Mouse (Mus musculus) heart, embryonic 14.5 days (tissue): ENCODE measurements around the gene Prmt1. TPM values are rescaled to one million over a fixed set of nuclear protein-coding genes. Genes with fewer than 3 reads are reported as not detected.

Experiments
- ATAC-seq: fragments of 200-750 bp; cut with Nextera tagmentation; 2 replicates; pipeline ENCODE4 v1.8.0; 2017; ENCODE audit warnings: low read depth, moderate TSS enrichment; ENCODE audit not compliant: insufficient number of reproducible peaks, insufficient read depth, low FRiP score
- H3K27ac ChIP-seq, 2 experiments: fragments of 200-500 bp in 1 of 2; fragments of 300-500 bp in 1 of 2; sonication (generic) in 1 of 2; replicated peaks in 1 of 2; 2 replicates each; pipeline ENCODE4 v1.5.1; 2012 to 2014; ENCODE audit warnings: low read depth in 2 of 2, low read length in 2 of 2, control low read depth in 1 of 2, mild to moderate bottlenecking in 1 of 2, mixed read lengths in 1 of 2; ENCODE audit not compliant: control insufficient read depth in 1 of 2, insufficient read depth in 1 of 2
- H3K27me3 ChIP-seq: fragments of 300-500 bp; sonication (generic); 2 replicates; pipeline ENCODE4 v1.6.1; 2014; ENCODE audit warnings: mild to moderate bottlenecking, low read length, control low read depth; ENCODE audit not compliant: control insufficient read depth, insufficient read depth
- H3K36me3 ChIP-seq: fragments of 300-500 bp; sonication (generic); 2 replicates; pipeline ENCODE4 v1.6.1; 2014; ENCODE audit warnings: mild to moderate bottlenecking, control low read depth, low read length, mixed read lengths; ENCODE audit not compliant: control insufficient read depth, insufficient read depth
- H3K4me1 ChIP-seq, 2 experiments: fragments of 200-500 bp in 1 of 2; fragments of 300-500 bp in 1 of 2; sonication (generic) in 1 of 2; 2 replicates each; pipeline ENCODE4 v1.6.1; 2012 to 2014; ENCODE audit warnings: low read length in 2 of 2, control low read depth in 1 of 2, mixed read lengths in 1 of 2; ENCODE audit not compliant: control insufficient read depth in 2 of 2, insufficient read depth in 2 of 2
- H3K4me2 ChIP-seq: fragments of 300-500 bp; sonication (generic); 2 replicates; pipeline ENCODE4 v1.6.1; 2014; ENCODE audit warnings: mild to moderate bottlenecking, low read length
- H3K4me3 ChIP-seq, 2 experiments: fragments of 200-500 bp in 1 of 2; fragments of 300-500 bp in 1 of 2; sonication (generic) in 1 of 2; 2 replicates each; pipeline ENCODE4 v1.5.1; 2012 to 2014; ENCODE audit warnings: low read length in 2 of 2, mild to moderate bottlenecking in 2 of 2, control low read depth in 1 of 2, low read depth in 1 of 2, moderate library complexity in 1 of 2; ENCODE audit not compliant: control insufficient read depth in 1 of 2, insufficient read depth in 1 of 2
- H3K9ac ChIP-seq: fragments of 300-500 bp; sonication (generic); 2 replicates; pipeline ENCODE4 v1.6.1; 2014; ENCODE audit warnings: mild to moderate bottlenecking, low read length
- H3K9me3 ChIP-seq: fragments of 300-500 bp; sonication (generic); 2 replicates; pipeline ENCODE4 v1.6.1; 2016; ENCODE audit warnings: low read length, control low read depth; ENCODE audit not compliant: control insufficient read depth
- WGBS: fragments of 180-500 bp; shearing (Covaris S2); extraction: QIAGEN DNeasy Blood & Tissue Kit; methylation state at CpG from one replicate; pipeline ENCODE4 v1.1.7; 2014; 5-methylcytosine and 5-hydroxymethylcytosine counted together
- microRNA-seq: library from miRNA; unstranded; fragments of <30 nt; microRNA quantifications from one replicate; pipeline ENCODE4, GENCODE M21; 2016
- polyA plus RNA-seq: library from polyadenylated mRNA; unstranded; fragments of >200 nt; fragmentation: Nextera tagmentation; extraction: Ambion mirVana; gene quantifications from 2 replicates; pipeline ENCODE4 v1.2.1, GENCODE M21; 2014

The Prmt1 gene
- polyA plus RNA-seq, 1 experiment from 2014 or later = 134 TPM

GRCm38 (mm10) chr7:44942904-44943303 is 43.5 kb downstream of the Prmt1 start, which contains the start of gene Tsks:
Gene Tsks, plus strand, starts transcription at chr7:44943204.
- Histone ChIP-seq H3K4me2 (no peak within 1 kb of the TSS), H3K9me3 (peaks cover 1% of the 10 kb centered on the region; the same call in 1 of the 2 replicates), H3K9ac (no peak within 1 kb of the TSS), H3K4me1 (no peaks in the 10 kb centered on the region), H3K27me3 (no peaks in the 10 kb centered on the region), H3K4me3 (no peak within 1 kb of the TSS), H3K36me3 (no peaks in the 10 kb centered on the region), H3K27ac (no peak within 1 kb of the TSS)
- ATAC-seq = no peak
- WGBS = 69% methylated on average over 7 of the region's 7 CpGs

- Histone ChIP-seq H3K9ac (no peak overlapping the region), H3K4me1 (no peaks in the 10 kb centered on the region), H3K4me2 (no peak overlapping the region), H3K27me3 (no peaks in the 10 kb centered on the region), H3K27ac (no peak overlapping the region), H3K9me3 (peaks cover 9% of the 10 kb centered on the region; the same call in 1 of the 2 replicates), H3K36me3 (no peaks in the 10 kb centered on the region), H3K4me3 (no peak overlapping the region)
- 84% methylated on average over 4 of the region's 4 CpGs for WGBS
- no peak for ATAC-seq
Observed at GRCm38 (mm10) chr7:44938680-44939079, 47.7 kb downstream of the Prmt1 start.

GRCm38 (mm10) chr7:44929204-44930151 is 56.9 kb downstream of the Prmt1 start, which contains the start of gene Ap2a1:
Gene Ap2a1, minus strand, starts transcription at chr7:44929496.
- WGBS = under 1% methylated on average over 84 of the region's 84 CpGs
- H3K4me2 ChIP-seq = peak within 1 kb of the TSS; percentile 72
- ATAC-seq = peak; percentile 100

DNA sequence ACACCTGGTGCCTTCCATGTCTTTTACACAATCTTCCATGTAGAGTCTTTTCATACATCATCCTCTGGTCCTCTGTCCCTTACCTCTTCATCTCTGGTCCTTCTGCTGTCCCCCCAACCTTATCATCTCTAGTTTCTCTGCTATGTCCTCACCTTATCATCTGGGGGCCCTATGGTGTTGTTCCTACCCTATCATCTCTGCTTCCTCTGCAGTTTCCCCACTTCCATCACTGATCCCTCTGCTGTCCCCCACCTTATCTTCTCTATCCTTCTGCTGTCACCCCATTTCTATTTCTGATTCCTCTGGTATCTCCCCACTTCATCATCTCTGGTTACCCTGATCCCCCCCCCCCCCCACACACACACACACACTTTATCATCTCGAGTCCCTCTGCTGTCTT is 57.8 kb downstream of the Prmt1 start:
- Histone ChIP-seq H3K27me3 (no peaks in the 10 kb centered on the region), H3K4me2 (peak overlapping the region; percentile 72), H3K9me3 (no peaks in the 10 kb centered on the region), H3K27ac (peak overlapping the region; percentile 56 to 82; a peak in 3 of 4 replicates), H3K4me1 (peaks cover 5 to 20% of the 10 kb centered on the region in 2 experiments), H3K9ac (peak overlapping the region; percentile 98), H3K4me3 (peak overlapping the region; percentile 74 to 100), H3K36me3 (peaks cover 24% of the 10 kb centered on the region)
- WGBS = 0% methylated on average over 1 of the region's 1 CpGs
- ATAC-seq = no peak

More at GRCm38 (mm10) chr7:44929204-44930151, 56.9 kb downstream of the Prmt1 start, which contains the start of gene Ap2a1:
- Histone ChIP-seq H3K9me3 (no peaks in the 10 kb centered on the region), H3K9ac (peak within 1 kb of the TSS; percentile 98), H3K4me1 (peaks cover 5 to 20% of the 10 kb centered on the region in 2 experiments), H3K36me3 (peaks cover 15% of the 10 kb centered on the region), H3K27ac (peak within 1 kb of the TSS; percentile 85 to 89), H3K4me3 (peak within 1 kb of the TSS; percentile 74 to 100), H3K27me3 (no peaks in the 10 kb centered on the region)

Small RNA genes within 50 kb of the gene (microRNA-seq; reads per million reads assigned to microRNA genes)
- not detected for gene Mir7054

Other genes with a start within 250 kb of the Prmt1 start
- gene Vrk3, start 238.2 kb downstream of the Prmt1 start, polyA plus RNA-seq = 30.9 and 36.1 TPM in 2 replicates
- gene Zfp473, start 235.5 kb downstream of the Prmt1 start, polyA plus RNA-seq = 0.51 and 0.61 TPM in 2 replicates
- 41.5 and 41.7 TPM in 2 replicates for gene Nup62, start 170.5 kb downstream of the Prmt1 start, polyA plus RNA-seq
- gene Il4i1, start 170.2 kb downstream of the Prmt1 start, polyA plus RNA-seq = 0.77 and 0.91 TPM in 2 replicates
- 1.8 and 1.9 TPM in 2 replicates for gene Atf5, start 169.9 kb downstream of the Prmt1 start, polyA plus RNA-seq
- 33.4 and 61.6 TPM in 2 replicates for gene Akt1s1, start 137.6 kb downstream of the Prmt1 start, polyA plus RNA-seq
- gene Tbc1d17, start 137.5 kb downstream of the Prmt1 start, polyA plus RNA-seq = 44.5 and 53.5 TPM in 2 replicates
- gene Pnkp, start 129.4 kb downstream of the Prmt1 start, polyA plus RNA-seq = 19.4 and 22.7 TPM in 2 replicates
- 279 and 310 TPM in 2 replicates for gene Ptov1, start 116.8 kb downstream of the Prmt1 start, polyA plus RNA-seq
- gene Med25, start 93.9 kb downstream of the Prmt1 start, polyA plus RNA-seq = 52.6 and 59.5 TPM in 2 replicates
- gene Fuz, start 90.5 kb downstream of the Prmt1 start, polyA plus RNA-seq = 11.9 and 14.5 TPM in 2 replicates
- gene Ap2a1, start 57.1 kb downstream of the Prmt1 start, polyA plus RNA-seq = 54.0 and 58.8 TPM in 2 replicates
- gene Tsks, start 43.4 kb downstream of the Prmt1 start, polyA plus RNA-seq = not detected in 2 replicates
- 8.0 and 11.1 TPM in 2 replicates for gene Cpt1c, start 11.7 kb downstream of the Prmt1 start, polyA plus RNA-seq
- gene Irf3, start 11.1 kb upstream of the Prmt1 start, polyA plus RNA-seq = 57.6 and 60.9 TPM in 2 replicates
- 34.7 and 35.4 TPM in 2 replicates for gene Bcl2l12, start 12.1 kb upstream of the Prmt1 start, polyA plus RNA-seq
- gene Scaf1, start 29.8 kb upstream of the Prmt1 start, polyA plus RNA-seq = 36.2 and 36.8 TPM in 2 replicates
- 98.6 and 108 TPM in 2 replicates for gene Rras, start 31.4 kb upstream of the Prmt1 start, polyA plus RNA-seq
- gene Prr12, start 66.3 kb upstream of the Prmt1 start, polyA plus RNA-seq = 6.7 and 8.7 TPM in 2 replicates
- 48.5 and 53.8 TPM in 2 replicates for gene Nosip, start 75.9 kb upstream of the Prmt1 start, polyA plus RNA-seq
- gene Prrg2, start 76.1 kb upstream of the Prmt1 start, polyA plus RNA-seq = 13.4 and 14.5 TPM in 2 replicates
- gene Rcn3, start 105.7 kb upstream of the Prmt1 start, polyA plus RNA-seq = 218 and 262 TPM in 2 replicates
- gene Fcgrt, start 117.3 kb upstream of the Prmt1 start, polyA plus RNA-seq = 50.5 and 53.8 TPM in 2 replicates
- 1,053 and 1,103 TPM in 2 replicates for gene Rps11, start 137.9 kb upstream of the Prmt1 start, polyA plus RNA-seq
- gene Rpl13a, start 142.2 kb upstream of the Prmt1 start, polyA plus RNA-seq = 878 and 918 TPM in 2 replicates
- gene Gm45713, start 149.7 kb upstream of the Prmt1 start, polyA plus RNA-seq = 0.34 and 0.58 TPM in 2 replicates
- 1.3 and 1.4 TPM in 2 replicates for gene Flt3l, start 149.9 kb upstream of the Prmt1 start, polyA plus RNA-seq
- 86.3 and 94.5 TPM in 2 replicates for gene Pih1d1, start 167.7 kb upstream of the Prmt1 start, polyA plus RNA-seq
- 27.8 and 31.2 TPM in 2 replicates for gene Aldh16a1, start 168.0 kb upstream of the Prmt1 start, polyA plus RNA-seq
- gene Slc17a7, start 177.4 kb upstream of the Prmt1 start, polyA plus RNA-seq = 5.3 and 7.8 TPM in 2 replicates
- not detected in 2 replicates for gene Gfy, start 193.0 kb upstream of the Prmt1 start, polyA plus RNA-seq
- 0.61 TPM in 1 of 2 replicates, not detected in the other for gene Pth2, start 194.4 kb upstream of the Prmt1 start, polyA plus RNA-seq
- gene Ccdc155, start 218.3 kb upstream of the Prmt1 start, polyA plus RNA-seq = 0.32 and 0.54 TPM in 2 replicates
- gene Dkkl1, start 225.6 kb upstream of the Prmt1 start, polyA plus RNA-seq = 0.65 and 1.7 TPM in 2 replicates
- gene Tead2, start 229.2 kb upstream of the Prmt1 start, polyA plus RNA-seq = 106 and 111 TPM in 2 replicates